Mouse (Mus musculus) WW6 (cell line): ENCODE data around the gene Gm12253.

Source experiments
- DNase-seq: peaks from one replicate; pipeline ENCODE4 v3.0.0-alpha.2; 2013; ENCODE audit warnings: low read depth, low spot score

Gene Gm12253

GRCm38 (mm10) chr11:58432259-58432658, at the start of gene Gm12253:
Gene Gm12253, plus strand, starts transcription at chr11:58432559.
- DNase-seq = no peak

- no peak for DNase-seq
Observed at GRCm38 (mm10) chr11:58399985-58400645, 32.2 kb upstream of the Gm12253 start.

GRCm38 (mm10) chr11:58400655-58401054, 31.7 kb upstream of the Gm12253 start:
- DNase-seq = no peak

GRCm38 (mm10) chr11:58408066-58408465, 24.3 kb upstream of the Gm12253 start:
- no peak for DNase-seq

GRCm38 (mm10) chr11:58418336-58418735, 14.0 kb upstream of the Gm12253 start:
- no peak for DNase-seq

GRCm38 (mm10) chr11:58420815-58421214, 11.5 kb upstream of the Gm12253 start, which contains the start of gene 1810065E05Rik:
Gene 1810065E05Rik, plus strand, starts transcription at chr11:58421111.
- DNase-seq = no peak

GRCm38 (mm10) chr11:58437866-58438265, 5.5 kb downstream of the Gm12253 start:
- no peak for DNase-seq

GRCm38 (mm10) chr11:58452759-58453158, 20.4 kb downstream of the Gm12253 start, which contains the start of gene Lypd9:
Gene Lypd9, minus strand, starts transcription at chr11:58452923.
- no peak for DNase-seq

GRCm38 (mm10) chr11:58453592-58453991, 21.2 kb downstream of the Gm12253 start:
- DNase-seq = no peak

GRCm38 (mm10) chr11:58462170-58462569, 29.8 kb downstream of the Gm12253 start, which contains the start of gene Olfr30:
Gene Olfr30, minus strand, starts transcription at chr11:58462270.
- no peak for DNase-seq
